Mouse (Mus musculus) liver, embryonic 13.5 days (tissue): ENCODE measurements around the gene Csgalnact2. TPM values are rescaled to one million over a fixed set of nuclear protein-coding genes. Genes with fewer than 3 reads are reported as not detected.

Source experiments
- ATAC-seq: fragments of 200-750 bp; cut with Nextera tagmentation; 2 replicates; pipeline ENCODE4 v1.8.0; 2017; ENCODE audit warnings: low read depth, mild to moderate bottlenecking, moderate number of reproducible peaks, moderate library complexity
- DNase-seq: peaks from one replicate; pipeline ENCODE4 v3.0.0; 2022
- H3K27ac ChIP-seq: fragments of 300-500 bp; sonication (generic); 2 replicates; pipeline ENCODE4 v1.5.1; 2015; ENCODE audit warnings: moderate library complexity, mild to moderate bottlenecking, inconsistent platforms
- H3K27me3 ChIP-seq: fragments of 300-500 bp; sonication (generic); 2 replicates; pipeline ENCODE4 v1.6.1; 2015; ENCODE audit warnings: mild to moderate bottlenecking, inconsistent platforms
- H3K36me3 ChIP-seq: fragments of 300-500 bp; sonication (generic); 2 replicates; pipeline ENCODE4 v1.6.1; 2015; ENCODE audit warnings: mild to moderate bottlenecking, inconsistent platforms
- H3K4me1 ChIP-seq: fragments of 300-500 bp; sonication (generic); replicated peaks from 2 replicates; pipeline ENCODE4 v1.6.1; 2015; ENCODE audit warnings: inconsistent platforms
- H3K4me2 ChIP-seq: fragments of 300-500 bp; sonication (generic); 2 replicates; pipeline ENCODE4 v1.6.1; 2015; ENCODE audit warnings: inconsistent platforms, mild to moderate bottlenecking, moderate library complexity
- H3K4me3 ChIP-seq: fragments of 300-500 bp; sonication (generic); replicated peaks from 2 replicates; pipeline ENCODE4 v1.5.1; 2015; ENCODE audit warnings: mild to moderate bottlenecking, inconsistent platforms
- H3K9ac ChIP-seq: fragments of 300-500 bp; sonication (generic); 2 replicates; pipeline ENCODE4 v1.6.1; 2015; ENCODE audit warnings: mild to moderate bottlenecking, inconsistent platforms
- H3K9me3 ChIP-seq: fragments of 300-500 bp; sonication (generic); replicated peaks from 2 replicates; pipeline ENCODE4 v1.6.1; 2016; ENCODE audit warnings: inconsistent platforms
- WGBS: fragments of 180-500 bp; shearing (Covaris S2); methylation state at CpG from one replicate; pipeline ENCODE4 v1.1.7; 2015; ENCODE audit not compliant: insufficient replicate concordance; 5-methylcytosine and 5-hydroxymethylcytosine counted together
- polyA plus RNA-seq: library from polyadenylated mRNA; unstranded; fragments of >200 nt; fragmentation: Nextera tagmentation; extraction: Ambion mirVana; gene quantifications from 2 replicates; pipeline ENCODE4 v1.2.1, GENCODE M21; 2015

The Csgalnact2 gene
- polyA plus RNA-seq, 1 experiment from 2014 or later, result 7.7 TPM

DNA sequence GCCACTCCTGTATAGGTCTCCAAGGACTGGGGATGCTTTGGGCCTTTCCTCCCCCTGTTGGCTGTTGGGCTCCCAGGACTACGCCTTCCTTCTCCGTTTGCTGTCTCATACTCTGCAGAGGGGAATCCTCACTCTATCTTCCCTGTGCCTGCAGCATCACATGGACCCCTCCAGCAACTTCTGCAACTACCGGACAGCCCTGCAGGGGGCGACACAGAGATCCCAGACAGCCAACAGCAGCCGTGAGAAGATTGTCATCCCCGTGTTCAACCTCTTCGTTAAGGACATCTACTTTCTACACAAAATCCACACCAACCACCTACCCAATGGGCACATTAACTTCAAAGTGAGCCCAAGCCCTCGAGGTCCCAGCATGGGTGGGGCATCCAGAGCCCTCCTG, 51.0 kb downstream of the Csgalnact2 start:
- 28% methylated on average over 8 of the region's 8 CpGs for WGBS

DNA sequence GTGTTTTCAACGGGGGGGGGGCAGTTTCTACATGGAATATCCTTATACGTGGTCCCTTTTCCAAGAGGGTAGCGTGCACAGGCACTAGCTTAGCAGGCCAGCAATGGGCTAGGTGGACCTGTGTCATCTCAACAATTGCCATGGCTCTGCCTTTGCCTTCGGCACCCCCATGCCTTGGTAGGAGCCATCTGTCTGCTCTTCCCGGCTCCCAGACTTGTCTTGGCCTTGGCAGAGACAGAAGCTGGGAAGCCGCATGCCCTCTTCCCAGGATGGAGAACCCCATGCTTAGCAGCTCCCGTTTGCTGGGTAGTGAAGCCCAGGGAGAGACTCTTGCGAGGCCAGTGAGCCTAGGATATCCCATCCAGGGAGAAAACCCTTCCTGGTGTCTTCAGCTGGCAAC, 54.3 kb downstream of the Csgalnact2 start:
- DNase-seq, result no peak
- no peaks in the 10 kb centered on the region for H3K36me3 ChIP-seq
- no peaks in the 10 kb centered on the region for H3K9me3 ChIP-seq
- WGBS, result 63% methylated on average over 8 of the region's 8 CpGs
- H3K27me3 ChIP-seq, result no peaks in the 10 kb centered on the region
- H3K27ac ChIP-seq, result no peak overlapping the region
- H3K4me3 ChIP-seq, result no peak overlapping the region
- no peak overlapping the region for H3K4me2 ChIP-seq
- no peak for ATAC-seq
- no peaks in the 10 kb centered on the region for H3K4me1 ChIP-seq
- H3K9ac ChIP-seq, result no peak overlapping the region

More for the DNA sequence above, 51.0 kb downstream of the Csgalnact2 start:
- ATAC-seq, result no peak
- Histone ChIP-seq H3K27me3 (no peaks in the 10 kb centered on the region), H3K36me3 (no peaks in the 10 kb centered on the region), H3K4me1 (no peaks in the 10 kb centered on the region), H3K4me2 (no peak overlapping the region), H3K4me3 (no peak overlapping the region), H3K27ac (no peak overlapping the region), H3K9me3 (no peaks in the 10 kb centered on the region), H3K9ac (no peak overlapping the region)
- no peak for DNase-seq

DNA sequence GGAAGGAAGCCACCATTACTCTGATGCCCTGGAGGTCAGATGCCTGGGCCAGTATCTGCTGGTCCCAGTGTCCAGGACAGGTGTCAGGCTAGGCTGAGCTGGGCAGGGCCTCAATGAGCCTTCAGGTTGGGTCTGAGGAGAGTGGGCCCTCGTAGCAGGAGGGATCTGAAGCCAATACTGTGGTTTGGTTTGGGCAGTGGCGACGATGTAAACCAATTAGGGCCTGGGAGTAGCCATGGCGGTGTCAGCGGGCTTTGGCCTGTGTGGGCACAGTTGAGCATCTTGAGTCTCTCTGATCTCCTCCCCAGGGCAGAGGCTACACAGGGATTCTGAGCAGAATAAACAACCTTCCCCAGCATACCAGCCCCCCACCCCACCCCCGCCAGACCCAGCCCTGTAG, 55.3 kb downstream of the Csgalnact2 start:
- Histone ChIP-seq H3K36me3 (no peaks in the 10 kb centered on the region), H3K4me3 (no peak overlapping the region), H3K27me3 (no peaks in the 10 kb centered on the region), H3K27ac (no peak overlapping the region), H3K4me2 (no peak overlapping the region), H3K9ac (no peak overlapping the region), H3K9me3 (no peaks in the 10 kb centered on the region), H3K4me1 (no peaks in the 10 kb centered on the region)
- DNase-seq (no peak), ATAC-seq (no peak)
- 73% methylated on average over 6 of the region's 6 CpGs for WGBS

DNA sequence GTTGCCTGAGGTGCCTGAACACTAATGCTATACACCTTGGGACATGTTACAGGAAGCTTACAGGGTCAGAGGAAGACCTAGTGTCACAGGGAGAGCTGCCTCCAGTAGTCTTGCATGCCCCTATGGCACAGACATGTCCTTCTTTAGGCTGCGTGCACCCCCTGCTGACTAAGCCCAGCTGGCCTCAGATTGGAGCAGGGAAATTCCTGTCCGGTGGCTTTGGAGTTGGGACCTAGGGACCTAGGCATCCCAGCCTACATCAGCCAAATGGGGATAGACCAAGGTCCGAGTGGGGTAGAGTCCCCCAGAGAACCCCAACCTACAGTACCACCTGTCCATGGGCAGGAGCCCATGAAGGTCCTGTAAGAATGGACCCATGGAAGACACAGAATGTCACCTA, 56.6 kb downstream of the Csgalnact2 start:
- H3K4me1 ChIP-seq, result no peaks in the 10 kb centered on the region
- 52% methylated on average over 3 of the region's 3 CpGs for WGBS
- no peak overlapping the region for H3K4me2 ChIP-seq
- H3K36me3 ChIP-seq, result no peaks in the 10 kb centered on the region
- no peak overlapping the region for H3K27ac ChIP-seq
- H3K9me3 ChIP-seq, result no peaks in the 10 kb centered on the region
- H3K4me3 ChIP-seq, result no peak overlapping the region
- ATAC-seq (no peak), DNase-seq (no peak)
- no peaks in the 10 kb centered on the region for H3K27me3 ChIP-seq
- H3K9ac ChIP-seq, result no peak overlapping the region

DNA sequence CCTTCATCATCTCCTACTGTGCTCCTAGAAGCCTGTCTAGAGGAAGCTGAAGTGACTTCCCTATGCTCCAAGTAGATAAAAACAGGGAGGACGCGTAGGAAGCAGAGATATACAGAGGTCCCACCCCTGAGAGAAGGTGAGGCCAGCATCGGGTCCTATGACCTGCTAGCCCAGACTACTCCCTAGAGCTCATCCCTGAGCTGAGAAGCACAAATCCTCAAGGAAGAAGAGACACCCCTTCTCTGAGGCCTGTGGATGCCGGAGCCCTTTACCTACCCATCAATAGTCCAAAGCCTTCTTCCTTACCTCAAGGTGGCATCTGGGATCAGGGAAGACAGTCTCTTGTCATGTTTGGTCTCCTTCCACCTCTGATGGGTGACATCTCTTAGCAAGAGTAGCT, 58.2 kb downstream of the Csgalnact2 start:
- Histone ChIP-seq H3K9ac (no peak overlapping the region), H3K27ac (no peak overlapping the region), H3K9me3 (no peaks in the 10 kb centered on the region), H3K4me3 (no peak overlapping the region), H3K4me1 (no peaks in the 10 kb centered on the region), H3K36me3 (no peaks in the 10 kb centered on the region), H3K27me3 (no peaks in the 10 kb centered on the region), H3K4me2 (no peak overlapping the region)
- no peak for DNase-seq
- 68% methylated on average over 4 of the region's 4 CpGs for WGBS
- no peak for ATAC-seq

DNA sequence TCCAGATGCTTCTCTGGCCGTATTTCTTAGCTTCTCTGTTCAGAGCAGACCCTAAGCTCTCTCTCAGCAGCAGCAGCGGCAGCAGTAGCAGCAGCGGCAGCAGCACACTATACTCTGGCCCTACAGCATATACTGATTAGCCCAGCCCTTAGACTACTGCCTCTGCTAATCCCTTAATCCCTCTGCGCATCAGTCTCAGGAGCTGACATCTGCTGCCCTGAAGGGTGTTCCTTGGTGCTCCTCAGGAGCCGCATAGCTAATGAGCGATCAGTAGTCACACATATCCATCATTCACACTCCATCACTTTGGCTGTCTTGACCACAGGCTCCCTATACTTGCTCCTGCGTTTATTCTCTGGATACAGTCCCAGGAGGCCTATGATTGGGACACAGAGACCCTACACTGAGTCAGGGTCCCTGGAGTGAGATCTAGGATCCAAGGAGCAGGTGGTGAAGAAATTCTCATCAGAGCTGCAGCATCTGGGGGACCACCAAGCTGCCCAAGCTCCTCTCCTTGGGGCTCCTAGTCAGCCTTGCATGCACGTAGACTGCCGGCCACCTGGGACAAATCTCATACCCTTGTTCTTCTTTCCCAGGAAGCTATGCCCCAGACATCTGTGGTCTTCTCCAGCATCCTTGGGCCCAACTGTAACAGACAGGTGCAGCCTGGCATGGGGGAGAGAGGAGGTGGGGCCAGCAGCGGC, 59.0 kb downstream of the Csgalnact2 start:
- Histone ChIP-seq H3K27me3 (no peaks in the 10 kb centered on the region), H3K4me1 (no peaks in the 10 kb centered on the region), H3K9ac (no peak overlapping the region), H3K4me3 (no peak overlapping the region), H3K9me3 (no peaks in the 10 kb centered on the region), H3K4me2 (no peak overlapping the region), H3K36me3 (no peaks in the 10 kb centered on the region), H3K27ac (no peak overlapping the region)
- ATAC-seq, result no peak
- no peak for DNase-seq
- WGBS, result 54% methylated on average over 10 of the region's 10 CpGs

DNA sequence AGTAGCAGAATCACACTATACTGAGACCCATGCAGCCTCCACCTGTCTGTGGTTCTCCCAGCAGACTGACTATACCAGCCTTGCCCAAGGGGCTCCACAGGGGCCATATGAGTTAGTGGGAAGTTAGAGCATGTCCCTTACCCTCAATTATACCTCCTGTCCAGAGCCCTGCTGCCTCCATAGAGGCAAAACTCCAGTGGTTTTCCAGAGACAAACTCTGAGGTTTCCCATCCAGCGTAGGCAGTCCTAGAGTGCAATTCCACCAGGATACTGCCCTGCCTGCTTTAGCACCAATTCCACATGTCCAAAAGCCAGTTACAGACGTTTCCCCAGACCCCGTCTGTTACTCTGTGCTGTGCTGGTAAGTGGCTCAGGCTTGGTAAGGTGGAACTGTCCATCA, 59.6 kb downstream of the Csgalnact2 start:
- WGBS, result 53% methylated on average over 3 of the region's 3 CpGs
- H3K36me3 ChIP-seq, result no peaks in the 10 kb centered on the region

DNA sequence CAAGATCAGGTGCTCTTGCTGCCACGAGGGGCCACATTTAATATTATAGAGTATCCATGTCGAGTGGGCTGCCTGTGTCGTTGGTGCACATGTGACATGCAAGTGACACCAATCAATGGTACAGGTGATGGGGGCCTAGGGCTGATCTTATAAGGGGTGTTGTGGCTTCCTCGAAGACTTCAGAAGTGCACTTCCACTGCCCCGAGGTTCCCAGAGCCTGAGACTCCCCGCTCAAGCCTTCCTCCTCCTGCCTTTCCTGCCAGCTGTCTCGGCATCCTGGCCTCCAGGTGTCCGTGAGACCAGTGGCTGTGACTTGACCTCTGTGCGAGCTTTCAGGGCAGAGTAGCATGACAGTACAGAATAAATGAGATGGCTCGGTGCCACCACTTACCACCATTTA, 60.2 kb downstream of the Csgalnact2 start:
- no peaks in the 10 kb centered on the region for H3K27me3 ChIP-seq
- no peak overlapping the region for H3K4me3 ChIP-seq
- DNase-seq (no peak), ATAC-seq (no peak)
- no peak overlapping the region for H3K27ac ChIP-seq
- H3K9ac ChIP-seq, result no peak overlapping the region
- no peaks in the 10 kb centered on the region for H3K36me3 ChIP-seq
- no peaks in the 10 kb centered on the region for H3K9me3 ChIP-seq
- H3K4me1 ChIP-seq, result no peaks in the 10 kb centered on the region
- 57% methylated on average over 10 of the region's 10 CpGs for WGBS
- no peak overlapping the region for H3K4me2 ChIP-seq

More for the DNA sequence above, 59.6 kb downstream of the Csgalnact2 start:
- no peak overlapping the region for H3K9ac ChIP-seq
- DNase-seq (no peak), ATAC-seq (no peak)
- H3K4me2 ChIP-seq, result no peak overlapping the region
- H3K27me3 ChIP-seq, result no peaks in the 10 kb centered on the region
- H3K27ac ChIP-seq, result no peak overlapping the region
- H3K9me3 ChIP-seq, result no peaks in the 10 kb centered on the region
- no peak overlapping the region for H3K4me3 ChIP-seq
- no peaks in the 10 kb centered on the region for H3K4me1 ChIP-seq

DNA sequence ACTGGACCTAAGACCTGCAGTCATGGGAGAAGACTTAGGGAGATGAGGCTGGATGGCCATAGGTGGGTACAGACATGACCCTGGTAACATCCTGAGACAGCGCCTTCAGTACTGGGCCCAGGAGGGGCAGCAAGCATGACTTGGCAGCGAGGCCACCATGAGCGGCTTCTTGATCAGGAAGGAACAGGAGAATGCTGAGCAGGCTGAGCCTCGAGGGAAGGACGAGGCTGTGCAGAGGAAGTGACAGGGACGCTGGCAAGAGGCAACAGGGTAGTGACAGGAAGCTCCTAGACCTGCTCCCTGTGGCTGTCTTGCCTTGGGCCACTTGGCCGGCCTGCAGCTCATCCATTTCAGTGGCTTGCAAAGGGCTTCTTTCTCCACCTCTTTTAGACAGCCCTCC, 61.5 kb downstream of the Csgalnact2 start:
- no peaks in the 10 kb centered on the region for H3K9me3 ChIP-seq
- H3K9ac ChIP-seq, result no peak overlapping the region
- H3K27ac ChIP-seq, result no peak overlapping the region
- 26% methylated on average over 7 of the region's 7 CpGs for WGBS
- no peak for ATAC-seq
- no peak overlapping the region for H3K4me2 ChIP-seq
- H3K27me3 ChIP-seq, result no peaks in the 10 kb centered on the region
- H3K36me3 ChIP-seq, result no peaks in the 10 kb centered on the region
- no peak for DNase-seq
- H3K4me1 ChIP-seq, result no peaks in the 10 kb centered on the region
- H3K4me3 ChIP-seq, result no peak overlapping the region

DNA sequence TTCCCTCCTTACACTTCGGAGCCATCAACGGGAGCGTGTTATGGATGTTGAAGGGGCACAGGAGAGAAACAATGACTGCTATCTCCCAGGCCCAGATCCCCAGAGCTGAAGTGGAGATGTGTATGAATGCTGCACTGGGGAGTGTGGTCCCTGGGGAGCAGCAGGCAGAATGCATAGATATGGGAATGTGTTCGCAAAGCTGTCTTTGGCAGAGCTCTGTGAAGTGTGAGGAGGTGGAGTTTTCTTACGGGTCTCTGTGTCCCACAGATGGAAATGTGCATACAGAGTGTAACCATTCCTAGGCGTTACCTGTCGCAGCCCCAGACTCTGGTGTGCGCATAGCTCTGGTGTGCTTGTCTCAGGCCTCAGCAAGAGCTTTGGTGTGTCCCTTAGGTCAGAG, 62.2 kb downstream of the Csgalnact2 start:
- Histone ChIP-seq H3K4me1 (no peaks in the 10 kb centered on the region), H3K27ac (no peak overlapping the region), H3K27me3 (no peaks in the 10 kb centered on the region), H3K4me2 (no peak overlapping the region), H3K9me3 (no peaks in the 10 kb centered on the region), H3K9ac (no peak overlapping the region), H3K36me3 (no peaks in the 10 kb centered on the region), H3K4me3 (no peak overlapping the region)
- no peak for DNase-seq
- ATAC-seq, result no peak
- WGBS, result 73% methylated on average over 8 of the region's 8 CpGs

DNA sequence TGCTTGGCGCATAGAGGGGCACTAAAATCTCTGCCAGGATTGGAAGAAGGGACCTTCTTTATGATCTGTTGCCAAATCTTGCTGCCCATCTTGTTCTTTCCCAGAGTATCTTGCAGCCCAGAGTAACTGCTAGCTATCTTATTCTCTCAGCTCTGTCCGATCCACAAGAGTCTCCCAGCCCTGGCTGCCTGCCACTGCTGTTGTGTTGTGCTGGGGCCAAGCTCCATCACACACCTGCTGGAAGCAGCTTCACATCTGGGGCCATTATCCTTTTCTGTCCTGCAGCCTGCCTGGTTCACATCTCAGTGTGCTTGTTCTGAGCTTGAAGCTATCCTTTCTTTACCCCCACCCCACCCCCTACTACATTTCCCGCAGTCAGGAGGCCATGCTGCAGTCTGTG, 62.7 kb downstream of the Csgalnact2 start:
- Histone ChIP-seq H3K9me3 (no peaks in the 10 kb centered on the region), H3K4me2 (no peak overlapping the region), H3K27me3 (no peaks in the 10 kb centered on the region), H3K27ac (no peak overlapping the region), H3K4me3 (no peak overlapping the region), H3K9ac (no peak overlapping the region), H3K36me3 (no peaks in the 10 kb centered on the region), H3K4me1 (no peaks in the 10 kb centered on the region)
- DNase-seq, result no peak
- ATAC-seq, result no peak
- 69% methylated on average over 3 of the region's 3 CpGs for WGBS

DNA sequence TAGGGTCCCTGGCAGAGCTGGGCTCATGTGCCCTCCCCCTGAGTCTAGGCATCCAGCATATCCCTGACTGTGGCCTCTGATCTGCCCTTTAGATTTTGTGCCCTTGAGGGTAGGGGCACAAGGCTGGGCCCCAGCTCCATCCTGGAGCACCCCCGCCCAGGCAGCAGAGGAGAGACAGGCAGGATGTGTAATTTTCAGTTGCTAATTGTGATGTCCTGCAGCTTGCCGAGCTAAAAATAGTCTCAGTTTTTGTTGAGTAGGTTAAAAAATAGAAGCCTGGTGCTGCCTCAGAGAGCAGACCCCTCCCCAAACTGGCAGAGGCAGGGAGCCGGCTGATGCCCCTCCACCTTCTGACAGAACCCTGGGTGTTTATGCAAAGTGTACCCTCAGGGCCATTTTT, 64.8 kb downstream of the Csgalnact2 start:
- 47% methylated on average over 3 of the region's 3 CpGs for WGBS
- H3K4me1 ChIP-seq, result no peaks in the 10 kb centered on the region
- H3K4me2 ChIP-seq, result no peak overlapping the region
- no peaks in the 10 kb centered on the region for H3K9me3 ChIP-seq
- H3K9ac ChIP-seq, result no peak overlapping the region
- ATAC-seq (no peak), DNase-seq (no peak)
- no peak overlapping the region for H3K4me3 ChIP-seq
- no peaks in the 10 kb centered on the region for H3K36me3 ChIP-seq
- H3K27ac ChIP-seq, result no peak overlapping the region
- no peaks in the 10 kb centered on the region for H3K27me3 ChIP-seq
